ENCODE assay signal across 20 mouse cellular contexts in the genomic region with DNA sequence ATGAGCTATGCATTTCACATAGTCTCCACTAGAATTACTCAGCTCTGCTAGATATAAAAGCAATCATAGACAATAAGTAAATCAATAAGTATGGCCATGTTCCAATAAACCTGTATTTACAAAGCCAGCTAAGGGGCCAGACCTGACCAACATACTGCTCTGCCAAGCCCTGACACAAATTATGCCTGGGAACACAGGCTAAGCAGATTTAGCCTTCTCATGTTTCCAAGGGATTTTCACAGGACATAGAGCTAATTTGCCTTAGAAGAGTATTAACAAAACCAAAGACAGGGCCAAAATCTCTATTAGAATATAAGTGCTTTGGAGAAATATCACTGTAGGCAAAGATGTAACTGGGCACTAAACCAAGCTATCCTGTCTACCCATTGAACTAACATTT. TPM values are rescaled to one million over a fixed set of nuclear protein-coding genes. Genes with fewer than 3 reads are reported as not detected.
A peak's percentile ranks its signal among the peaks of the same experiment; 100 is the strongest.
DNase-seq lines count a peak whose midpoint lies in the region; ATAC-seq lines count a peak whose summit lies in the region.
"Had no signal": no experiment of that assay in that cellular context is flagged by ENCODE, and none has a peak within 500 bp of the region (broad histone marks: within the 10 kb centered on the region; RNA-seq: fewer than 3 reads in every experiment).

No protein-coding gene starts in this region.

- H3K27me3 ChIP-seq in embryonic facial prominence, embryonic 14.5 days (replicated peaks; ENCODE audit: control insufficient read depth, insufficient read depth, low read length): no peaks in the 10 kb centered on the region
- H3K27me3 ChIP-seq in embryonic facial prominence, embryonic 10.5 days (replicated peaks; ENCODE audit: low read depth, poor library complexity, severe bottlenecking): no peaks in the 10 kb centered on the region
- H3K27me3 ChIP-seq in forebrain, embryonic 15.5 days: no peaks in the 10 kb centered on the region
- no peaks in the 10 kb centered on the region for H3K27me3 ChIP-seq in forebrain, embryonic 11.5 days (ENCODE audit: control insufficient read depth, insufficient read depth, low read length)
- H3K27me3 ChIP-seq: embryonic facial prominence, embryonic 12.5 days; hindbrain, embryonic 12.5 days; hindbrain, embryonic 15.5 days had no signal

- ATAC-seq in embryonic facial prominence, embryonic 14.5 days (ENCODE audit: low read depth): no peak; the same call in 1 of the 2 replicates
- ATAC-seq in forebrain, embryonic 15.5 days (replicated peaks): peak; percentile 53
- ATAC-seq in forebrain, embryonic 11.5 days (replicated peaks; ENCODE audit: low FRiP score): no peak
- ATAC-seq: activated CD4-positive, CD25-positive, alpha-beta regulatory T cell, adult 4 months; intestine, postnatal 0 days had no signal

- no peaks in the 10 kb centered on the region for H3K36me3 ChIP-seq in embryonic facial prominence, embryonic 14.5 days (ENCODE audit: control insufficient read depth, insufficient read depth, low read length)
- H3K36me3 ChIP-seq in embryonic facial prominence, embryonic 10.5 days (replicated peaks): no peaks in the 10 kb centered on the region
- no peaks in the 10 kb centered on the region for H3K36me3 ChIP-seq in forebrain, embryonic 15.5 days
- H3K36me3 ChIP-seq in forebrain, embryonic 11.5 days (ENCODE audit: control insufficient read depth, insufficient read depth, low read length): no peaks in the 10 kb centered on the region
- H3K36me3 ChIP-seq: embryonic facial prominence, embryonic 12.5 days; hindbrain, embryonic 12.5 days; hindbrain, embryonic 15.5 days had no signal

- DNase-seq in embryonic facial prominence, embryonic 14.5 days (ENCODE audit: low spot score): peak; percentile 30
- DNase-seq in embryonic facial prominence, embryonic 10.5 days (ENCODE audit: low spot score): no peak
- no peak for DNase-seq in forebrain, embryonic 11.5 days (ENCODE audit: low spot score)
- DNase-seq in retina, postnatal 1 day: peak; percentile 37
- DNase-seq in retina, embryonic 14.5 days (ENCODE audit: low spot score): no peak
- DNase-seq: adrenal gland, adult 8-10 months; adrenal gland, postnatal 25 days; cerebellum, adult 9-10 months; cerebellum, postnatal 14 days; gastrocnemius, adult 2 months; gastrocnemius, postnatal 14 days; heart, adult 11 months had no signal

- H3K9me3 ChIP-seq in embryonic facial prominence, embryonic 14.5 days (ENCODE audit: control insufficient read depth, low read length): no peaks in the 10 kb centered on the region
- H3K9me3 ChIP-seq in embryonic facial prominence, embryonic 10.5 days: no peaks in the 10 kb centered on the region
- H3K9me3 ChIP-seq in forebrain, embryonic 15.5 days: no peaks in the 10 kb centered on the region
- H3K9me3 ChIP-seq in forebrain, embryonic 11.5 days (ENCODE audit: control insufficient read depth, low read length): no peaks in the 10 kb centered on the region
- H3K9me3 ChIP-seq: embryonic facial prominence, embryonic 12.5 days; hindbrain, embryonic 12.5 days; hindbrain, embryonic 15.5 days had no signal

- no peak overlapping the region for H3K4me3 ChIP-seq in embryonic facial prominence, embryonic 14.5 days (ENCODE audit: low read depth, low read length)
- H3K4me3 ChIP-seq in embryonic facial prominence, embryonic 10.5 days: no peak overlapping the region
- no peak overlapping the region for H3K4me3 ChIP-seq in forebrain, embryonic 15.5 days
- H3K4me3 ChIP-seq in forebrain, embryonic 11.5 days (ENCODE audit: low read depth, low read length): no peak overlapping the region
- H3K4me3 ChIP-seq: embryonic facial prominence, embryonic 12.5 days; erythroblast, embryonic 14.5 days; gastrocnemius, adult 2 months; hindbrain, embryonic 12.5 days; hindbrain, embryonic 15.5 days had no signal

- no peak overlapping the region for H3K4me2 ChIP-seq in embryonic facial prominence, embryonic 14.5 days (ENCODE audit: low read depth, low read length)
- no peak overlapping the region for H3K4me2 ChIP-seq in forebrain, embryonic 15.5 days (replicated peaks)
- no peak overlapping the region for H3K4me2 ChIP-seq in forebrain, embryonic 11.5 days (ENCODE audit: low read depth, low read length, severe bottlenecking)
- H3K4me2 ChIP-seq: embryonic facial prominence, embryonic 12.5 days; heart, embryonic 11.5 days; hindbrain, embryonic 12.5 days; hindbrain, embryonic 15.5 days had no signal

- no peak overlapping the region for H3K27ac ChIP-seq in embryonic facial prominence, embryonic 14.5 days (replicated peaks; ENCODE audit: low read depth, low read length)
- no peak overlapping the region for H3K27ac ChIP-seq in embryonic facial prominence, embryonic 10.5 days (replicated peaks)
- H3K27ac ChIP-seq in forebrain, embryonic 15.5 days (replicated peaks): peak overlapping the region; percentile 52; the same call in 1 of the 2 replicates
- H3K27ac ChIP-seq in forebrain, embryonic 11.5 days (ENCODE audit: low read depth, low read length): no peak overlapping the region
- H3K27ac ChIP-seq: embryonic facial prominence, embryonic 12.5 days; gastrocnemius, adult 2 months; hindbrain, embryonic 12.5 days; hindbrain, embryonic 15.5 days had no signal

- H3K4me1 ChIP-seq in embryonic facial prominence, embryonic 14.5 days (ENCODE audit: control insufficient read depth, insufficient read depth, low read length): no peaks in the 10 kb centered on the region
- peaks cover 7% of the 10 kb centered on the region for H3K4me1 ChIP-seq in embryonic facial prominence, embryonic 10.5 days
- H3K4me1 ChIP-seq in forebrain, embryonic 15.5 days: peaks cover 11% of the 10 kb centered on the region
- no peaks in the 10 kb centered on the region for H3K4me1 ChIP-seq in forebrain, embryonic 11.5 days (replicated peaks; ENCODE audit: control insufficient read depth, insufficient read depth, low read length)
- H3K4me1 ChIP-seq: embryonic facial prominence, embryonic 12.5 days; hindbrain, embryonic 12.5 days had no signal

- H3K9ac ChIP-seq in embryonic facial prominence, embryonic 14.5 days (ENCODE audit: low read depth, low read length): no peak overlapping the region
- H3K9ac ChIP-seq in forebrain, embryonic 15.5 days (replicated peaks): no peak overlapping the region
- H3K9ac ChIP-seq in forebrain, embryonic 11.5 days (ENCODE audit: low read length): no peak overlapping the region
- H3K9ac ChIP-seq: embryonic facial prominence, embryonic 12.5 days; hindbrain, embryonic 12.5 days; hindbrain, embryonic 15.5 days had no signal

RNA-seq across cellular contexts. Expression of gene Arfgef3, which starts 42.2 kb away (rescaled TPM):
- 1.5 and 1.6 TPM in 2 replicates for polyA plus RNA-seq in embryonic facial prominence, embryonic 14.5 days (2014; fragmentation: Nextera tagmentation; extraction: Ambion mirVana)
- polyA plus RNA-seq in embryonic facial prominence, embryonic 10.5 days (2016; fragmentation: Nextera tagmentation; extraction: Ambion mirVana): 0.50 and 0.55 TPM in 2 replicates
- 5.0 TPM in 2 replicates for polyA plus RNA-seq in forebrain, embryonic 15.5 days (2015; fragmentation: Nextera tagmentation; extraction: Ambion mirVana)
- polyA plus RNA-seq in forebrain, embryonic 11.5 days (2014; fragmentation: Nextera tagmentation; extraction: Ambion mirVana): 1.3 and 1.4 TPM in 2 replicates

Comparison
In these comparisons a context has a peak if more than half of its experiments do, and no peak if none do; other contexts are left out.
1. DNase-seq: peak in embryonic facial prominence, embryonic 14.5 days (single experiment) and retina, postnatal 1 day (single experiment); none in embryonic facial prominence, embryonic 10.5 days (single experiment), forebrain, embryonic 11.5 days (single experiment) and retina, embryonic 14.5 days (single experiment).